Mouse (Mus musculus) myocyte (in vitro differentiated cells): ENCODE measurements around the gene Dab2.

Experiments
- CEBPB ChIP-seq: IDR thresholded peaks from 2 replicates; pipeline ENCODE4 v1.6.1; 2011; ENCODE audit warnings: mild to moderate bottlenecking, moderate library complexity; ENCODE audit not compliant: poor library complexity, insufficient read depth, severe bottlenecking
- MAX ChIP-seq: IDR thresholded peaks from one replicate; pipeline ENCODE4 v1.6.1; 2011; ENCODE audit warnings: low read depth, mild to moderate bottlenecking, control low read depth
- MYOD1 ChIP-seq, 3 experiments: IDR thresholded peaks; one replicate each; pipeline ENCODE4 v1.6.1; 2011; ENCODE audit warnings: control low read depth in 2 of 3, low read depth in 2 of 3, mild to moderate bottlenecking in 2 of 3, moderate library complexity in 1 of 3; ENCODE audit not compliant: insufficient read length in 2 of 3, control insufficient read depth in 1 of 3
- POLR2A ChIP-seq: IDR thresholded peaks from one replicate; pipeline ENCODE4 v1.6.1; 2011; ENCODE audit warnings: low read depth, mild to moderate bottlenecking, control low read depth, moderate library complexity; ENCODE audit not compliant: insufficient read length
- POLR2AphosphoS2 ChIP-seq: IDR thresholded peaks from one replicate; pipeline ENCODE4 v1.6.1; 2011; ENCODE audit warnings: low read depth, control low read depth; ENCODE audit not compliant: insufficient read length
- SRF ChIP-seq: IDR thresholded peaks from one replicate; pipeline ENCODE4 v1.6.1; 2011; ENCODE audit warnings: low read depth; ENCODE audit not compliant: control insufficient read depth, insufficient read length
- TCF12 ChIP-seq: IDR thresholded peaks from one replicate; pipeline ENCODE4 v1.6.1; 2011; ENCODE audit warnings: mild to moderate bottlenecking, control low read depth; ENCODE audit not compliant: poor library complexity, insufficient read depth, severe bottlenecking
- USF1 ChIP-seq: IDR thresholded peaks from one replicate; pipeline ENCODE4 v1.6.1; 2011; ENCODE audit warnings: low read depth, mild to moderate bottlenecking, control low read depth, moderate library complexity

GRCm38 (mm10) chr15:6353901-6354300, 54.3 kb downstream of the Dab2 start:
- TF ChIP-seq MYOD1 (IDR thresholded peaks at IDR 0.05; ENCODE audit: control insufficient read depth in 1 of 3, insufficient read length in 2 of 3, low read depth in 2 of 3): no peak
- TF ChIP-seq USF1: no peak
- TF ChIP-seq POLR2A: no peak
- no peak for TF ChIP-seq POLR2AphosphoS2
- no peak for TF ChIP-seq SRF
- no peak for TF ChIP-seq CEBPB
- no peak for TF ChIP-seq MAX
- TF ChIP-seq TCF12: no peak
